Mouse (Mus musculus): ENCODE measurements around the gene Olfr701. TPM values are rescaled to one million over a fixed set of nuclear protein-coding genes. Genes with fewer than 3 reads are reported as not detected.

The Olfr701 gene
- total RNA-seq (2021) = not detected
- long read RNA-seq, experiment 1 = 0 reads
- long read RNA-seq, experiment 2 = 0 reads

DNA sequence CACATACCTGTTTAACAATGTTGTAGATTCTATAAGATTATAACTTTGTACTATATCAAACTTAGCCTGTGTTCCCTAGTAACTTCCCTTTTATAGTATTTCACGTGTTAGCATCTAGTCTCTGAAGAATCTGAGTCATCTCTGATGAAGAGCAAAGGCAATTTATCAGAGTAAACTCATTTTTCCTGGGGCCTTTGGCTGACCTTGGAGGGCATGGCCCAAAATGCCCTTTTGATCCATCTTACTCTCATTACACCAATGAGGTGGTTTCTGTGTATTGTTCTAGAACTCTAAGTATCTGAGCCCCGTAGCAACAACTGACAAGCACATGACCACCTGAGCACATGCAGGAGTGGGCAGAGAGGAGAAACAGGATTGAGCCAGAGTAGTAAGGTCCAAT, at the start of gene Olfr701:
Olfr701 (plus strand) TSS at position 301 of the 400 bp plus-strand sequence.
- no peak for DNase-seq

DNA sequence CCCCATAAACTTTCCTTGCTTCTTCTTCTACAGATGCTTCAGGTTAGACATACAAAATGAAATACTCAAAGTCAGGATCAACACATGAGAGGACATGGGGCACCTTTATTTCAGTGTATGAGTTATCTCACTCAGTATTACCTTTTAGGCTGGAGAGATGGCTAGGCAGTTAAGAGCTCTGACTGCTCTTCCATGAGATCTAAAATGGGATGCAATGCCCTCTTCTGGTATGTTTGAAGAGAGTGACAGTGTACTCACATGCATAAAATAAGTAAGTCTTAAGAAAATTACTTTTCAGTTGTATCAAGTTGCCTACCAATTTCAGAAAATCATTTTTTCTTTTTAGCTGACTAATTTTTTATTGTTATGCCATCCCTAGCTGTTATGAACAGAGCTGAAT, 25.6 kb upstream of the Olfr701 start:
- DNase-seq = no peak

DNA sequence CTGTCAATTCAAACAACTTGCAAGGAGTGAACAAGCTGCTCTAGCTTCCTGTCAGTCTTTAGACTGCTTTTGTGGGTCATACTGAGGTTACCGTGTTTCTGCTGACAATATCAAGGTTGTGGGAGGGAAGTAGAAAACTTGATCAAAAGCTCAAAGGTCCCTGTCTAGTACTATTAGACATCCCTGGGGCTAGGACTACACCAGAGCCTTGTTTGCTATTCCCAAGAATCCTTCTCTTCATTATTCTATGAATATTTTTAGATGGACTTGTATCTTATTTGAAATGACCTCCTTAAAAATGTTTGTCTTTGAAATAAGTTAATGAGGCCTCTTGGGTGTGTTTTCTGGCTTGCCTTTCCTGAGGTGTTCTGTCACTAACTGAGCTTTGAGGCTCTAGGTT, 20.8 kb upstream of the Olfr701 start, which contains the start of gene Olfr699:
Olfr699 (minus strand) TSS at position 101 of the 400 bp plus-strand sequence.
- DNase-seq = no peak

DNA sequence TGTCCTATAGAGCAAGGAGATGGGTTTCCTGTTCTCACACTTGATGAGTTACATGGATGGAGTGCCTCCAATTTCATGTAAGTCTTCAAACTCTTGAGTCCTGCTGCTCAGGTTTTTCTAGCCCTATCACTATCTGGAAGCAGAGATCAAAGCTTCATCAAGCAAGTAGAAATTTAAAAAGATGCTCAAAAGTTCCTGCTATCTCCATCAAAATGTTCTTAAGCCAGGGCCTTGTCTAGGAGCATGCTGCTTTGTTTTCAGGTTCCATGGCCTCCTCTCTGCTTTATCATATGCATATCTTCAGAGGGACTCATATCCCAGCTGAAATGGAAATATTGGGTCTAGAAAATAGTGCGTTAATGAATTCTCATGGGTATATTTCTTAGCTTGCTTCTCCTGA, 5.2 kb upstream of the Olfr701 start, which contains the start of gene Olfr700:
Olfr700 (minus strand) TSS at position 101 of the 400 bp plus-strand sequence.
- DNase-seq = no peak

DNA sequence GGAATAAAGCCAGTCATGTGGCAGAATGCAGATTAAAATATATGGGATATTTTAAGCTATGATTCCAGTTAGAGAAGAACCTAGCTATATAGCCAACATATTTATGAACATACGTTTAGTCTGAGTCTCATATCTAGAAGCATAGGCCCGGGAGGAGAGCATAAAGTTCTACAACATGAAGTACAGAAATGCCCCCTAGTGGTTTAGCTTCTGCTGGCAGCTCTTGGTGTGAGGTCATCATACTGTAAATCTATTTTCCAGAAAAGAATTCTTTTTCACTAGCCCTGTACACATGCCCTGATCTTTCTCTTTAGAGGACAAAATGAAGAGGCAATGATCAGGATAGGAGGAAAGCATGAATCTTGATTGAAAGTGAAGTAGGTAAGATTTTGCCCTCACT, 1.8 kb downstream of the Olfr701 start:
- DNase-seq = no peak

DNA sequence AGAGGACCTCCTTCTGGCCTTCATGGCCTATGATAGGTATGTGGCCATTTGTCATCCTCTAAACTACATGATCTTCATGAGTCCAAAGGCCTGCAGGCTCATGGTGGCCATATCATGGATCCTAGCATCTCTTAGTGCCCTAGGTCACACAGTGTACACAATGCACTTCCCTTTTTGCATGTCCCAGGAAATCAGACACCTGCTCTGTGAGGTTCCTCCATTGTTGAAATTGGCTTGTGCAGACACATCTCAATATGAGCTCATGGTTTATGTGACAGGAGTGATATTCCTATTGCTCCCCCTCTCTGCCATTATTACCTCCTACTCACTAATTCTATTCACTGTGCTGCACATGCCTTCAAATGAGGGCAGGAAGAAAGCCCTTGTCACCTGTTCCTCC, 4.5 kb downstream of the Olfr701 start:
- no peak for DNase-seq

DNA sequence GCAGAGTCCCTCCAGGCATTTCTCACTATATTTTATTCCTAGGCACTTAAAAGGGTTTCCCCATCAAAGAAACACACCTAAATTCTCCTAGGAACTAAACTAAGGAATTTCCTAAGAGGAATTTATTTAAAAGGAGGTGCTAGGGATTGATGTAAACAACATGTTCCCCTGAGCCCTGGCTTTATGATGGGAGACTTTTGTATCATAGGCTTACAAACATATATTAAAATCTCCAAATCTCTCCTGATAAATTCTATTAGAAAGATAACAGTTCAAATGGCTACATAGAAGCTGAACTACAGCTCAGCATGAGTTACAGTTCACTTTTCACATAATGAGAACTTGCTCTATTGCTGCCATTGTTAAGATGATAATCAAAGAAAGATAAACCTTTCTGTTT, 19.9 kb downstream of the Olfr701 start, which contains the start of gene Olfr702:
Olfr702 (minus strand) TSS at position 101 of the 400 bp plus-strand sequence.
- no peak for DNase-seq

DNA sequence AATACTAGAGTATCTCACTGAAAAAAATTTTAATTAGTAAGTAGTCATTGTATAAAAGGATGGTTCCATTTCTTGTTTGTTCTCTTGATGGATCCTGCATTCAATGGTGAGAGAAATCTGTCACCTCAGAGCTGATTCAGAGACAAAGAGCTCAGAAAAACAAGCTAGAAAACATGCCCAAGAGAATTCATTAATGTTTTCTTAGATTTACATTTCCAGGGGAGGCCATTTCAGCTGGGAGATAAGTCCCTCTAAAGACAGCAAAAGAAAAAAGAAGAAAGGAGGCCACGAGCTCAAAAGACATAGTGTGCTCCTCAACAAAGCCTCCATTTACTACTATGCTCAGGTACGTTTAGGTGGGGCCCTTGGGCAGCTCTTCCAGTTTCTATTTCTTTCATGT, 29.1 kb downstream of the Olfr701 start, which contains the start of gene Olfr703:
Olfr703 (plus strand) TSS at position 301 of the 400 bp plus-strand sequence.
- no peak for DNase-seq

DNA sequence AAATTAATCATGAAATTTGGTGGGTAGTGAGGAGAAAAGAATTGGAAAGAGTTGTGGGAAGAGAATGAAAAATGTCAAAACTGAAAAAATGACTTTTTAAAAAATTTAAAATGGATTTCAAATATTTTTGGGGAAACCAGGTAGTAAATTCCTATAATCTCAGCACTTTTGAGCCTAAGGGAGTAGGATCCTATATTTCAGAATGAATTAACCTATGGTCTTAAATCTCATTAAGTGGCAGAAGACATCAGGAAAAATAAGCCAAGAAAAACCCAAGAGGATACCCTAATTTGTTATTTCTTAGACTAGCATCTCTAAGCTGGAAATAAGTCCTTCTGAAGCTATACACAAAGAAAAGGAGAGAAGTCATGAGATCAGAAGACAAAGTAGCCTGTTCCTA, 49.0 kb downstream of the Olfr701 start, which contains the start of gene Olfr704:
Olfr704 (plus strand) TSS at position 301 of the 400 bp plus-strand sequence.
- DNase-seq = no peak

Other genes with a start within 250 kb of the Olfr701 start
- gene Olfr693, start 133.5 kb upstream of the Olfr701 start, total RNA-seq (2021) = not detected
- gene Olfr694, start 122.3 kb upstream of the Olfr701 start, total RNA-seq (2021) = not detected
- not detected for gene Olfr695, start 97.7 kb upstream of the Olfr701 start, total RNA-seq (2021)
- gene Olfr697, start 71.7 kb upstream of the Olfr701 start, total RNA-seq (2021) = not detected
- not detected for gene Olfr698, start 58.7 kb upstream of the Olfr701 start, total RNA-seq (2021)
- not detected for gene Olfr699, start 20.9 kb upstream of the Olfr701 start, total RNA-seq (2021)
- gene Olfr700, start 5.3 kb upstream of the Olfr701 start, total RNA-seq (2021) = not detected
- not detected for gene Olfr702, start 19.8 kb downstream of the Olfr701 start, total RNA-seq (2021)
- gene Olfr703, start 29.2 kb downstream of the Olfr701 start, total RNA-seq (2021) = not detected
- not detected for gene Olfr704, start 49.1 kb downstream of the Olfr701 start, total RNA-seq (2021)
- gene Olfr705, start 62.8 kb downstream of the Olfr701 start, total RNA-seq (2021) = not detected
- not detected for gene Olfr706, start 74.0 kb downstream of the Olfr701 start, total RNA-seq (2021)
- not detected for gene Olfr707, start 87.1 kb downstream of the Olfr701 start, total RNA-seq (2021)
- not detected for gene Olfr1532-ps1, start 93.9 kb downstream of the Olfr701 start, total RNA-seq (2021)
- not detected for gene Olfr709-ps1, start 118.1 kb downstream of the Olfr701 start, total RNA-seq (2021)
- gene Olfr710, start 134.2 kb downstream of the Olfr701 start, total RNA-seq (2021) = not detected
- not detected for gene Olfr6, start 149.8 kb downstream of the Olfr701 start, total RNA-seq (2021)
- gene Olfr711, start 161.3 kb downstream of the Olfr701 start, total RNA-seq (2021) = not detected
- gene Olfr2, start 191.9 kb downstream of the Olfr701 start, total RNA-seq (2021) = not detected
- not detected for gene Olfr713, start 217.0 kb downstream of the Olfr701 start, total RNA-seq (2021)

Data from gastrocnemius, postnatal 25 days (tissue).